Mouse (Mus musculus): ENCODE data around the gene Heyl.

DNA sequence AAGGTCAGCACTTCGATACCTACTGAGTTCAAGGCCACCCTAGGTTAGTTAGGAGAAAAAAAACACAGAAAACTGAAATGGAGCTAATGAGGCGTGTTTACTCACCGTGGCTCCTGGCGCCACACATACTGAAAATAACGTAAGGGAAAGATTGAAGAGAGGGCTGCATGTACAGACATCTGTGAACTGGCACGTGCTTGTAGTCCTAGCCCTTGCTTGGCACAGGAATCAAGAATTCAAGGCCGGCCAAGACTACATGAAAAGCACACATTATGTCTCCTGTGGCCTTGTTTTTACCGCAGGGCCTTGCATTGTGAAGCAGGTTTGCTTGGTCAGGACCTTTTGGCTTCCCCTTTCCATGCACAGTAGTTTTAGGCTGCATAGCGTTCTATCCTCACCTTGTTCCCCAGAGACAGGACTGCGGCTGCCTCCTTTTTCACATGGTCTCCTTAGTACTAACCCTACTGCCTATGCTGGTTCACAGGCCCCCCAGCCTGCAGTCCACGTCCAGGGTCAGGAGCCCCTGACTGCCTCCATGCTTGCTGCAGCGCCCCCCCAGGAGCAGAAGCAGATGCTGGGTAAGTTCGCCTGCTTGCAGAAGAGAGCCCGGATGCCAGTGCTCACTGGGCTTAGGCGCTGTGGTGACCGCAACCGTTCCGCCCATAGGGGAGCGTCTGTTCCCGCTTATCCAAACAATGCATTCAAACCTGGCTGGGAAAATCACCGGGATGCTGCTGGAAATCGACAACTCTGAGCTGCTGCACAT is 64.0 kb downstream of the Heyl start:
- TF ChIP-seq CTCF (IDR thresholded peaks at IDR 0.05; ENCODE audit: low read depth), result no peak
- TF ChIP-seq EP300 (optimal IDR thresholded peaks at IDR 0.05), result no peak
